Mouse (Mus musculus) olfactory bulb, adult 2 months (tissue): Measurements from ENCODE around the gene Gm42878.

Source experiments
- CTCF ChIP-seq: fragments of 200-500 bp; IDR thresholded peaks from 2 replicates; pipeline ENCODE4 v1.5.1; 2012; ENCODE audit warnings: low read depth, mild to moderate bottlenecking, low read length, moderate library complexity; ENCODE audit not compliant: insufficient read depth
- POLR2A ChIP-seq: fragments of 200-500 bp; IDR thresholded peaks from 2 replicates; pipeline ENCODE4 v1.6.1; 2012; ENCODE audit warnings: mild to moderate bottlenecking, low read depth, low read length, moderate library complexity; ENCODE audit not compliant: insufficient read depth

GRCm38 (mm10) chr5:121500719-121501118, 44.6 kb downstream of the Gm42878 start:
- TF ChIP-seq POLR2A (no peak), CTCF (no peak)
